Mouse (Mus musculus): ENCODE measurements around the gene Setx.

Setx gene

DNA sequence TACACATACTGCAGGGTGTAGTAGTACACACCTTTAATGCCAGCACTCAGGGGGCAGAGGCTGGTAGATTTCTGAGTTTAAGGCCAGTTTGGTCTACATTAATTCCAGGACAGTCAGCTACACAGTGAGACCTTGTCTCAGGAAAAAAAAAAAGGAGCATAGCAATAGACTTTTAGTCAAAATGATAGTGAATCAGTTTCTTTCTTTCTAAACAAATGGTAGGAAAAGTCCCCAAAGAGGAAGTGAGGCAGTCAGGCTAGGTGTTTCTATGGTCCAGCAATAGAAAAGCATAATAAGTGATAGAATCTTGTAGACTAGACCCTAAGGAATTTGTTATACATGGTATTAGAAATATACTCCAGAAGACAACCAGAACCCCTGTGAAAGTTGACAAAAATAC lies 11.2 kb downstream of the Setx start:
- DNase-seq (ENCODE audit: low spot score in 2 of 2), result no peak

DNA sequence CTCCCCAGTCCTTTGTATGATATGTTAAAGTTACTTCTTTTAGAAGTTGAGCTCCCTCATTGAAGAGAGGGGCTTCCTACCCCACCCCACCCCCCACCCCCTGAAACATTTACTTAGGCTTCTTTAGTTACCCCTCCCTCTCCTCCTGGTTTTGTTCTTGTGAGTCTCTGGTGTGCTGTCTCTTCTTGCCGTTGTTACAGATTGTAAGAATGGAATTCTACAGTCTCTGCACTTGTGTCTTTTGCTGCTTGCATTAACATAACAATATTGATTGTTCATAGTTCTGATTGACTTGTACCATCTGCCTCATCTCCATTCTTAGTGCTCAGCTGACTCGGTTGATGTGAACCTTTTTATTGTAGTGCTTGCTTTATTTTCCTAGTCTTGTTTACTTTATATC lies 28.0 kb downstream of the Setx start:
- DNase-seq (ENCODE audit: low spot score in 2 of 2), result no peak

DNA sequence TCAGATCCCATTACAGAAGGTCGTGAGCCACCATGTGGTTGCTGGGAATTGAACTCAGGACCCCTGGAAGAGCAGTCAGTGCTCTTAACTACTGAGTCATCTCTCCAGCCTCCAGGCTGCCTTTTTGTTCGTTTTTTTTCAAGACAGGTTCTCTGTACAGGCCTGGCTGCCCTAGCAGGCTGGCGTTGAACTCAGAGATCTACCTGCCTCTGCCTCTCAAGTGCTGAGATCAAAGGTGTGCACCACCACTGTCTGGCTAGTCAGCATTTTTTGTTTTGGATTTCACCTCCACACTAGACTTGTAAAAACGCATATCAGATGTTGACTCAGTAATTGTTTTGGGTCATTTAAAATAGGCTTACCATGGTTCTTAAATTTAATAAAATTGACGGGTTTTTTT lies 44.1 kb downstream of the Setx start:
- no peak for DNase-seq (ENCODE audit: low spot score in 2 of 2)

DNA sequence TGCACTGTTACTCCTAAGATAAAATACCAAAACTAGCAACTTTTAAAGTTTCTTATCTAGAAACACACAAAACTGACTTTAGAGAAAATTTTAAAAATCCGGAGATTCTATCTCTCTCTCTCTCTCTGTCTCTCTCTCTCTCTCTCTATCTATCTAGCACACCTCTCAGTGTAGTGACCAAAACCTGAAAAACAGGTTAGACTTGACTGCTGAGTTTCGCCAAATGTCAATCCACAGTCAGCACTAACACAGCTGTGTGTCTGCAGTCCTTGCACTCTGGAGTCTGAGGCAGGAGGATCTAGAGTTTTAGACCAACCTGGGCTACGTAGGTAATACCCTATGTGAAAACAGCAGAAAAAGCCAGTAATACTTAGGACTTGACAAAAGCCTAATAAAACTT lies 50.9 kb downstream of the Setx start:
- DNase-seq (ENCODE audit: low spot score in 2 of 2), result no peak

DNA sequence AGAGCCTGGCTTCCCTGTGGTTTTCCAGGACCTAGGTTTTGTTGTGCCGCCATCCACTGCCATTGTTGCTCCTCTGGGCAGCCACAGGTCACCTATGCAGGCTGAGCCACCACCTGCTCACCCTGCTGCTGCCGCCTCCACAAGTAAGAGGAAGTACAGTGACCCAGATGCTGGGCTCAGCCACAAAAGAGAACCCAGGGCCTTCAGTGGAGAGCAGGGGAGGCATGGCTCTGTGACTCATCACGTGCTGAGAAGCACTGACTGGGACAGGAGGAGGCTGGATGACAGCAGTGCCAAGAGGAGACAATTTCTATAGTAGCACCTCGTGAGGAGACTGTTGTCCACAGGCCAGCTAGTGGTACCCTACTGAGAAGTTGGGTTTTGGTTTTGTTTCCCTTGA lies 55.8 kb downstream of the Setx start:
- no peak for DNase-seq (ENCODE audit: low spot score in 2 of 2)

DNA sequence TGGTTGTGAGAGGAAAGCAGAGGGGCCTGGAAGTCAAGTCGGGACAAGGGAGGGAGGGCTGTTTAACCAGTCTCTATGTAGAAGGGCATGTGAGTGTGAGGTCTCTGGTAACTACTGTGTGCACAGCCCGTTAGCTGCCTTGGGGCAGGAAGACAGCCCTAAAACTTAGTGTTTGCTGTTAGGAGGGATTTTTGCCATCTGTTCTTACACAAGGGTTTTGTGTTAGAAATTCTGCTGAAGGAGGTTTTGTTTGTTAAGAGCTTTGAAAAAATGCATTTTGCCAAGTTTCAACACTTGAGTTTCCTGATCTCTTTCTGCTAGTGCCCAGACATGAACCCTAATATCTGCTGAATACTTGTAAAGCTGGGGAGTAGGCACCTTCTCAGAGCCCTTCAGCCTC lies 57.1 kb downstream of the Setx start:
- no peak for DNase-seq (ENCODE audit: low spot score in 2 of 2)

DNA sequence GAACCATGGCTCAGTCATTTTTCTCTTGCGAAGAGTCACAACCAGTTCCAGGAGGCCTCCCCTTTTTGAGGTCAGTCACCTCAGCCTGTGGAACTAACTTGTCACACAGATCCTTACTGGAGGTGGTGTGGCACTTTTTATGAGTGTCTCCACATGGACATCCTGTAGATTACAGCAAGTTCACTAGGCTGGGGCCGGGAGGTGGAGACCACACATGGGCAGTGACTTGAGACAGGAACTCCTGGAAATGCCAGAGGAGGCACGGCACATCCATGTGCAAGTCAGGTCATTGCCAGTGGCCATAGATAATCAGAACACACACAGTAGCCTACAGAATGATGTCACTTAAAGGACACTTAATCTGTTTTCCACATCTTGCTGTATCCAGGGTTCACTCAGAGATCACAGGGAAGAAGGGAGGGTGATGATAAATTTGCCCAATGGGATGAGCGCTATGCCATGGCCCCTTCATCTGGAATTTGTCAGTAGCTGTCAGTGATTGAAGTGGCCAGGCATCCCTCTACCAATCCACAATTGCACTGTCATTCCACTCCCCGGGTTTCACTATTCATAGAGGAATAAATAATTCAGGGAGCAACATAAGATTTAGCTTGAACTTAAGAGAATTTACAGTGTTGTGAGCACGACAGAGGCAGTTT lies 59.4 kb downstream of the Setx start:
- no peak for DNase-seq (ENCODE audit: low spot score in 2 of 2)

DNA sequence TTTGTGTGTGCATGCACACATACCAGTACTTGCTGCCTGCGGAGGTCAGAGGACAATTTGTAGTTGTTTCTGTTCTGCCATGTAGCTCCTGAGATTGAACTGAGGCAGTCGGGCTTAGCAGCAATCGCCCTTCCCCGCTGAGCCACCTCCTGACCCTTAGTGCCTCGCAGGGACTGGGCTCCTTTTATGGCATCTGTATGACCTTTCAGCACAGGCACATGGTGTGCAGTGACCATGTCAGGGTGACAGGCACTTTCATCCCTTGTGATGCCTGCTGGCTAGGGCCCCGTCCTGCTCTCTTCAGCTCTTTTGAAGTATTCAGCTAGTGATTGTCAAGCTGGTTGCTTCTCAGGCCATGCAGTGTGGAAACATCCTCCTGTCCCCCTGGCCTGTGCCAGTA lies 62.2 kb downstream of the Setx start:
- DNase-seq (ENCODE audit: low spot score in 2 of 2), result no peak

DNA sequence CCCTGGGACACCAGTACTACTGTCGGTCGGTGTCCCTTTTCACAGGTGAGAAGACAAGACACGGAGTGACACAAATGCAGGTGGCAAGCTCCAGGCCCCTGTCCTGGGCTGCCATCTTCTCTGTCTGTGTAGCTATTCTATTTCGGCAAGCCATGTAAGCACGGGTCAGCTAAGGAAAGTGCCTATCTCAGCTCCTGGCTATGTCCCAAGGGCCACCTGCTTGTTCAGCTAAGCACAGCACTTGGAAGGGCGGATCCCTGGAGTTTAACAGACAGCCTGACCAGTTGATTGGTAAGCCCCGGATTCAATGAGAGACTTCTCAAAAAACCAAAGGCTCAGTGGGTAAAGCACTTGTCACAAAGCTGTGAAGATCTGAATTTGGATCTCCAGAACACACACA lies 66.4 kb downstream of the Setx start:
- DNase-seq (ENCODE audit: low spot score in 2 of 2), result no peak

DNA sequence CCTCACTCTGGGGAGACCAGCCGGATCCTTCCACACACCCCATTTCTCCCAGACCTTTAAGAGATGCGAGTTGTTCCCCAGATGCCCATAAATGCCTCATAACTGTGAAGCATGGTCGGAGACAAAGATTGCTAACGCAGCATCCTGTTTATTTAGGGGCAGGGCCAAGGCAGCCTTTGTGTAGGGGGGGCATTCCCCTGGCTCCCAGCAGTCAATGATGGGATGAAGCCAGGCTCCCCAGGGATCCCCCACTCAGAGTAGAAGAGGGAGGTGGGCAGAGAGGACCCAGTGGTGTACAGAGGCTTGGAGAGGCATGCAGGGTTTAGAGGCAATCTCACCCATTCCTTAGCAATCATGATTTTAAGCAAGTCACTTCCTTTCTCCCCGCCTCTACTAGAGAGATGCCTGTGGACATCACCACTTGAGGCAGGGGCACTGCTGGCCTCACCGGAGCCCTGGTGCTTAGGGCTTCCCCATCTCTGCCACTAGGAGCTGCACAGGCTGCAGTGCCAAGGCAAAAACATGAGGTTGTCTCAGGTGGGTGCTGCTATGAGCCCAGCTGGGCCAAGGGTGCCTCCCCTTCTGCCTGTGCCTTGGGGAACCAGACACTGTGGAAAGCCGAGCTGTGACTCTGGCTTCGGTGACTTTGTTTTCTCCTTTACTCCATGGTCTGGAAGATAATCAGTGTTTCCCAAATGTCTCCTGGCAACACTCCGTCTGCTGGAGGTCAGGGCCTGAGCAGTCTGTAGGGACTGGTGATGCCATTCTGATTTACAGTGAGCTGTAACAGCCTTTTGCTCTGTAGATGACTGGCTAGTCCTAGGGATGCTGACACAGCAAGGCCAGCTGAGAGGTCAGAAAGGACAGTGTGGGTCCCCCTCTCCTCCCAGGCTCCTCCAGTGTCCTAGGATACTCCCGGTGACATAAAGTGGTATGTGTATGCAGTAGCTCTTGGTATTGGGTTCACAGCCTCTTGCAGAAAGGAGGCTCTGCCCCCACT lies 67.5 kb downstream of the Setx start:
- DNase-seq (ENCODE audit: low spot score in 2 of 2), result no peak

DNA sequence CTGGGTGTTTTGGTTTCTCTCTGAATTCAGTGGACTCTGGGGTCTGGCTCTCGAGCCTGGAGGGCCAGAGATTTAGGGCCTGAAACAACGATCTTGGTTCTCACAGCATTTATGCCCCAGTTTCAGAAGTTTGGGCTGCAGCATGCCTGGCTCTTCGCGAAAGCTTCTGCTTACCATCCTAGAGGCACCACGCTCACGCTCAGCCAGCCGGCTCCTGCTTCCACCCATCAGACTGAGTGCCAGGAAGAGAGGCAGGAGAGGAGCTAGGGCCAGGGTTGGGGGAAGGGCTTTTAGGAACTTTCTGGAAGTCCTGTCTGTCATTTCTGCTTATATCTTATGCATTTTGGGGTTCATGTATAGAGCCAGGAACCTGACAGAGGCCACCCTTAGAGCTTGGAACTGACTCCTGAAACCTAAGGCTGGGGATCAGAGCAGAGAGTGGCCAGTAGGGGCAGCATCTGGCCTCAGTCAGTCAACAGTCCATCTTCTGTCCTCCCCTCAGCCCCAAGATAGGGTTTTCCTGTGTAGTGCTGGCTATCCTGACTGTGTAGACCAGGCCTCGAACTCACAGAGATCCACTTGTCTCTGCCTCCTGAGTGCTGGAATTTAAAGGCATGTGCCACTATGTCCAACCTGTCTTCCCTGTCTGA lies 68.8 kb downstream of the Setx start:
- DNase-seq (ENCODE audit: low spot score in 2 of 2), result no peak

DNA sequence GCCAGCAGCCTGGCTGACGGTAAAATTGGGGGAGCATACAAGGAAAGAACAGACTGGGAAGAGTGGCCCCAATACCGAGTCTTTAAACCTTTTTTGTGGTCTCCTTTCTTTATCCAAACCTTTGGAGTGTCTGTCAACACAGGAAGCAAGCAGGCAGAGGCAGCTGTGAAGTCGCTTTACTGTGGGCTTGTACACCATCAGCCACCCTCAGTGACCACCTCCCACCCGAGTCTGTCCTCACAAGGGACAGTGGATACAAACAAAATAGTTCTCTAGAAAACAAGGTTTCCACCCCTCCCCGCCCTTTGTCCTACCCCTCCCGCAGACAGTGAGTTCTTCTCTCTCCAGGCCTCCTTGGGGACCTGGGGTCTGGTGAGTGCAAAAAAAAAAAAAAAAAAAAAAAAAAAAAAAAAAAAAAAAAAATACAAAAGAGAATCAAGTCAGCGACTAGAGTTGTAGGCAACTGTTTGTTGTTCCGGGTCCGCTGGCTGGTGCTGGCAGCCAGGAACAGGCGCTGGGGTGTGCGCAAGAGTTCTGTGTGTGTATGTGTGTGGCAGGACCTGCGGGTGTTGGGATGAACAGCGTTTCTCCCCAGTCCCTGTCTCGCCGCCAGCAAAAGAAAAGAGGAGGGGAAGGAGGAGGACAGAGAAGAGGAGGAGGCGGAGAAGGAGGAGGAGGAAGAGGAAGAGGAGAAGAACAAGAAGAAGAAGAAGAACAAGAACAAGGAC lies 70.0 kb downstream of the Setx start:
- no peak for DNase-seq (ENCODE audit: low spot score in 2 of 2)

DNA sequence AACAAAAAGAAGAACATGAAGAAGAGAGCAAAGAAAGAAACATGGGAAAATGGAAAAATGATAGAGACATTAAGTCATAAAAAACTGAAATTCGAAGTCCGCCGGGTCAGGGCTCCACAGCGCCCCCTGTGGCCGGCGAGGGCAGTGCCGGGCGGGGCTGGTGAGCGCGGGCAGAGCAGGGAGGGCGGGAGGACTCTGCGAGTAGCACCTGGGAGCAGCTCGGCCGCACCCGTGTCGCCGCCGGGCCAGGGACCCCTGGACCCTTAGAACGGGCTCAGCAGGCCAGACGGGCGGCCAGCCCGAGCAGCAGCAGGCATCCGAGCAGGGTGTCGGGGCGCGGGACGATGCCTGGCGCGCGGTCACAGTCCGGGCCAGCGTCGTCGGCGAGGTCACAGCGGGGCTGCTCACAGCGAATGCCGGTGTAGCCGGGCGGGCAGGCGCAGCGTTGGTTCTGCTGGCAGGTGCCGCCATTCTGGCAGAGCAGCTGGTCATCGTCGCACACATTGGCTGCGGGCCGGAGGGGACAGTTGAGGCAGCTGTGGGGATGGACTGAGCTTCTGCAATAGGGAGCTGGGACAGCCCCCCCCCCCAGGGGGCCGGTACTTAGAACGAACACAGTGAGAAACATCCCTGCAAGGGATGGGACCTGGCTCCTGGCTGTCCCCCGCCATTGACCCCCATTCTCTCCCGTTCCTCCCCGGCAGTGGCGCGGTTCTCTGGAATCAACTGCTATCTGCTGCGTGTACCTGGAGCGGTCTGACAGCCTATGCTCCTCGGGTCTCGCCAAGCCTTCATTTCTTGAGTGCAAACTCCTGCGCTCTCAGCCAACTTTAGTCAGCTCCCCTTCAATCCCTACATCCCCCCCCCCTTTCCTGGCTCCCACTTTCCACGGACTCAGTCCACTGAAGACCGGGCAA lies 70.8 kb downstream of the Setx start:
- DNase-seq (ENCODE audit: low spot score in 2 of 2), result peak; percentile 64 to 85

DNA sequence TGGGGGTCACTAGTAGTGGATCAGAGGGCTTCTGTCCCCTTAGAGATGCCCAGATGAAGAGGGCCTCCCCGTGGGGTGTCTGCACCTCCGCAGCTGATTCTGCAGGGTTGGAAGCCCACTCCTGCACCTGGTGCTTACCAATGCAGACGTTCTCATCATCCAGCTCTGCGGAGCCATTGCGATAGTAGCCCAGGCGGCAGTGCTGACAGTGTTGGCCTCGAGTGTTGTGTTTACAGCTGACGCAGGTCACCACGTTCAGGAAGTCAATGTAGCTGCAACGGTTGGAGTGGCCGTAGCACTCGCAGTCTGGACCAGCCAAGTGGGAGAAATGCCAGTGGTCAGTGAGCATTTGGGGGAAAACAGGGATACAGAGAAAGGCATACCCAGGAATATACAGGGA lies 72.9 kb downstream of the Setx start:
- DNase-seq (ENCODE audit: low spot score in 2 of 2), result no peak

DNA sequence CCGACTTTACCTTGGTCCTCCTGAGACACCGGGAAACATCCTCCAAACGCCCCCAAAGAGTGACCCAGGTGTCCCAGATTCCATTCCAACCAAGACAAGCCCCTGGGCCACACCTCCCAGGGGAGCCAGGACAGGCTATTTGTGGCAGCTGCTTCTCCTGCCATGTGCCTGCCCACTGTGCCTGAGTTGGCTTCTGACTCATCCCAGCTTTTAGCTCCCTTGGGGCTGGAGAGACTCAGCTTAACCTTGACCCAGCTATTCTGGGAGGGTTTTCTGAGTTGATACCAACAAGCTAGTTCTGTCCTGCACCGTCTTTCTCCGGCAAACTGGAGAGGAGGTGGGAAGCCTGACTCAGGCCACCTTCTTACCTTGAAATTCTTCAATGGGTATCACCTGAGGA lies 74.5 kb downstream of the Setx start:
- DNase-seq (ENCODE audit: low spot score in 2 of 2), result no peak

DNA sequence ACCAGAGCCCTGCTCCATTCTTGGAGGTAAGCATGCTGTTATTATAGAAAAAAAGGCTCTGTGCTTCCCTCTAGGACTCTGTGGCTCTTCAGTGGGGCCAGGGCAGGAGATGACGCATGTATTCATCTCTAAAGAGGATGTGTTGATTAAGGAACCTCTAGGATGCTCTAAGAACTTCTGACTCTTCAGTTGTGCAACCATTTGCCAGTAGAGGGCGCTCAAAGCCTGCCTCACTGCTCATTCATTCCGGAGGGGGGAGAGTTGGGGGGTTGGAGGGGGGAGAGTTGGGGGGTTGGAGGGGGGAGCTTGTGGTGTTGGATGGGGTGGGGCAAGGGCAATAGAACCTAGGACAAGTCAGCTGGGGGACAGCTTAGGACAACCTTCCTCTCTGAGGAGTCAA lies 75.9 kb downstream of the Setx start:
- DNase-seq (ENCODE audit: low spot score in 2 of 2), result no peak

DNA sequence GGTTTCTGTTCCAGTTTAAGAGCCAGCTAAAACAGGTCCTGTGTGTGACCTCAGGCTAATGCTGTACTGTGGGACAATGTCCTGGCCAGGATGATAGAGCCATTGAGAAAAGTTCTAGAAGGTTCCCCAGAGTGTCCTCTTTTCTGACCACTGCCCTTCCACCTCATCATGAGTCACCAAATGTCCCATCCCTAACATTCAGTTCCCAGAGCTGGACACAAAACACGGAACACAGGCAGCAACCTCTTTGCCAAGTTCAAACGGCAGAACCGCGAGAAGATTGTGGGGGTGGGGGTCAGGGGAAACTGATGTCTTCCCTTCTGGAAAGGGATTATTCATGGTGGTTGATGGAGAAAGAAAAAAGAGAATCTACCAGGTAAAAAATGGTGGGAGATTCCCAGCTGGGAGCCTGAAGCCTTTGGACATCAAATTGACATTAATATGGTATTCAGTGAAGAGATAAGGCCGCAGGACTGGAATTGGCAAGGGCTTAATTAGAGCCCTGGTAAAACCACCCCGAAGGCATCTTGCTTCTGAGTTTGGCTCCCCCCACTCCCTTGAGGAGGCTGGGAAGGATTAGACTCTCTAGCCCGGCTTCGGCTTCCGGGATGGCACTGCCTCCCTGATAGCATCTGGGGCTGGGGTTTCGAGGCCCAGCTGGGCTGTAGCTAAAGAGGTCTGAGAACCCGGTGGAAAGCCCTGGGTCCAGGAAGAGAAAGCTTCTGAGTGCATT lies 77.4 kb downstream of the Setx start:
- no peak for DNase-seq (ENCODE audit: low spot score in 2 of 2)

DNA sequence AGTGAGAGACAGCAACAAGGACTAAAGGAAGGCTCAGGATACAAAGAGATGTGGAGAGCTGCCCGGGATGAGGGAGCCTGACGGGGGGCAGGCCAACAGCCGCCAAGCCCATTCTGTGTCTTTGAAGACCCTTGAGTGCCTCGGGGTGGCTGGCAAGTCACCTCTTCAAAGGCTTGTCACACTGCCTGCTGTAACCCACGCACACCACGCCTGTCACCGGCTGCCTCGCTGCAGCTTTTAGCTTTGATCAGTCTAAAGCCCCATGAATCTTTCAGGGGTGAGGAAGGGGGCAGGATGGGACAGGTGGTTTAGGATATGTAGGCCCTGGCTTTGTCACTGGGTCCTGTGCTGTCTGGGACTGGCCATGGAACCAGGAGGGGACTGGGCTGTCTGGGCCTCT lies 82.2 kb downstream of the Setx start:
- no peak for DNase-seq (ENCODE audit: low spot score in 2 of 2)

DNA sequence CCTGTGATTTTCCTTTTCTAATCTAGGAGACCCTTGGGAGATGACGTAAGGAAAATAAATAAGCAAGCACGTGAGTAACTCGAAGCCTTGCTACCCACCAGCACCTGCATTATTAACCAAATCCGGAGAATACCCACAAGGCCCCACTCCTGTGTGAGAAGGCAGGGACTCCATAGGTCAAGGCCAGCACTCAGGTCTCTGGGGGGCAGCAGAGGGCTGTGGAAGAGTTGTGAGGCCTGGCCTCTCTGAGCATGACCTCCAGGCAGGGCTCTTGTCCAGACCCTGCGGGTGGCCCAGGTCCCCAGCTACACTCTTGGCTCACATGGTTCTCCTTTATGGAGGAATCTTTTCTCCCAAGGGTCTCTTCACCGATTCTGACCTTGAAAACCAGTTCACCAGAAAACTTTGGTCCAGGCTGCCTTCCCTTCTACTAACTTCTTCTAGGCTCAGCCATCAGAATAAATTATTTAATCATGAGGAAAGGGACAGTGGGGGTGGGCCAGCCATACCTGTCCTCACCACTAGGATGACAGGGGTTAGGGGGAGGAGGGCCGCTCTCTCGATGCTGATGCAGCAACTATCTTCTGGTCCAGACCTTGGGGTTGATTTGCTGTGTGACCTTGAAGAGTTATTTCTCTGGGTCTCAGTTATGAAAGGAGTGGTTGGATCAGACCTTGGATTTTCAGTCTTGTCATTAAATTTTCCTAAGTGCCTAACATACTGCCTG lies 92.5 kb downstream of the Setx start:
- peak in 1 of 2 experiments; percentile 60 for DNase-seq (ENCODE audit: low spot score in 2 of 2)

DNA sequence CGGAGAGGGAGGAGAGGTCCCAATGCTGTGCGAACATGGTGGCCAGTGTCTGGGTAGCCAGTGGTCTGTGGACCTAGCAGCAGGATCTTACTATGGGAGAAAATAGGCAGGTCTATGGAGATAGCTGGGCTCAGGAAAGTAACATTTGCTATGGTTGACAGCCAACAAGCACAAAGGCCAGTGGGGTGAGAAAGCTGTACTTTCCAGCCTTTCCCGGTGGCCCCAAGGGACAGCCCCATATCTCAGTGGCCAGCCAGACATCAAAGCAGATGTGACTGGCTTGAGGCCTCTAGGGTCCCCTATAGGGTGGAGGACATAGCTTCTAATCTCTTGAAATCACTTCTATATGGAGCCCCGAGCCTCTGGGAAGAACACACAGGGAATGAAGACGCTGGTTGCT lies 93.1 kb downstream of the Setx start:
- no peak for DNase-seq (ENCODE audit: low spot score in 2 of 2)

Data from urinary bladder, postnatal 4 days (tissue).